ENCODE assay signal across 14 mouse cellular contexts in the genomic region with DNA sequence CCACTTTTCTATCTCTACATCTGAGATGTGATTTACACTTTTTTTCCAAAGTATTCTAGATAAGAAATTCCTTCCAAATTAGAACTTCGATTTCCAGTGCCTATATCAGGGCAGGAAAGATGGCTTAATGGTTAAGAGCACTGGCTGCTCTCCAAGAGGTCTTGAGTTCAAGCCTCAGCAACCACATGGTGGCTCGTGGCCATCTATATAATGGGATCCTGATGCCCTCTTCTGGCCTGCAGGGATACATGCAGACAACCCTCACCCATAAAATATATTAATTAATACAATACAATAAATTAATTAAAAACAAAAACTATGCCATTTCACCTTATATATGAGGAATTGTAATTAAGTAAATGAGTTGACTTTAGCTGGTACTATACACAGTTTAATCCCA. TPM values are rescaled to one million over a fixed set of nuclear protein-coding genes. Genes with fewer than 3 reads are reported as not detected.
DNase-seq lines count a peak whose midpoint lies in the region; ATAC-seq and TF ChIP-seq lines count a peak whose summit lies in the region.
"Had no signal": no experiment of that assay in that cellular context is flagged by ENCODE, and none has a peak within 500 bp of the region (broad histone marks: within the 10 kb centered on the region; RNA-seq: fewer than 3 reads in every experiment).

No protein-coding gene starts in this region.

- H3K9me3 ChIP-seq in lung, embryonic 14.5 days (ENCODE audit: low read depth, low read length): no peaks in the 10 kb centered on the region
- no peaks in the 10 kb centered on the region for H3K9me3 ChIP-seq in forebrain, embryonic 13.5 days (replicated peaks)
- no peaks in the 10 kb centered on the region for H3K9me3 ChIP-seq in hindbrain, embryonic 16.5 days (ENCODE audit: control insufficient read depth, low read length)
- H3K9me3 ChIP-seq: forebrain, embryonic 10.5 days; hindbrain, embryonic 10.5 days had no signal

- no peak for TF ChIP-seq POLR2A in small intestine, adult 2 months (IDR thresholded peaks at IDR 0.05; ENCODE audit: low read depth, low read length)

- 0 out of 2 replicates have a peak, but pooled peaks cover 4% of the 10 kb centered on the region for H3K27me3 ChIP-seq in lung, embryonic 14.5 days (ENCODE audit: insufficient read depth, low read length)
- no peaks in the 10 kb centered on the region for H3K27me3 ChIP-seq in small intestine, adult 2 months (ENCODE audit: control insufficient read depth, insufficient read depth, low read length)
- peaks cover 21% of the 10 kb centered on the region; the same call in 1 of the 2 replicates for H3K27me3 ChIP-seq in forebrain, embryonic 13.5 days
- H3K27me3 ChIP-seq in hindbrain, embryonic 16.5 days (replicated peaks; ENCODE audit: control insufficient read depth, insufficient read depth, low read length): peaks cover 6% of the 10 kb centered on the region

- TF ChIP-seq CTCF in lung, embryonic 14.5 days (IDR thresholded peaks at IDR 0.05; ENCODE audit: low read depth): peak; percentile 26; the same call in 1 of the 2 replicates
- peak; percentile 39; the same call in 1 of the 2 replicates for TF ChIP-seq CTCF in small intestine, adult 2 months (IDR thresholded peaks at IDR 0.05; ENCODE audit: extremely low read depth, insufficient read length, insufficient replicate concordance, low read depth, low read length)

- H3K27ac ChIP-seq in lung, embryonic 14.5 days (ENCODE audit: low read depth): no peak overlapping the region
- H3K27ac ChIP-seq in small intestine, adult 2 months (ENCODE audit: insufficient read depth, low read depth, low read length): no peak overlapping the region
- H3K27ac ChIP-seq in forebrain, embryonic 13.5 days: no peak overlapping the region
- no peak overlapping the region for H3K27ac ChIP-seq in hindbrain, embryonic 16.5 days (ENCODE audit: low read depth, low read length)
- H3K27ac ChIP-seq: forebrain, embryonic 10.5 days; hindbrain, embryonic 10.5 days had no signal

- H3K4me1 ChIP-seq in lung, embryonic 14.5 days (ENCODE audit: insufficient read depth): no peaks in the 10 kb centered on the region
- H3K4me1 ChIP-seq in small intestine, adult 2 months (ENCODE audit: control insufficient read depth, insufficient read depth, insufficient read length, low read length): no peaks in the 10 kb centered on the region
- no peaks in the 10 kb centered on the region for H3K4me1 ChIP-seq in forebrain, embryonic 13.5 days
- no peaks in the 10 kb centered on the region for H3K4me1 ChIP-seq in hindbrain, embryonic 16.5 days (ENCODE audit: control insufficient read depth, insufficient read depth, low read depth, low read length)
- H3K4me1 ChIP-seq: hindbrain, embryonic 10.5 days had no signal

- no peak overlapping the region for H3K4me2 ChIP-seq in lung, embryonic 14.5 days
- no peak overlapping the region for H3K4me2 ChIP-seq in forebrain, embryonic 13.5 days
- H3K4me2 ChIP-seq in hindbrain, embryonic 16.5 days (ENCODE audit: low read length): no peak overlapping the region

- WGBS in lung, embryonic 14.5 days: 65% methylated on average over 2 of the region's 2 CpGs
- 20% methylated on average over 2 of the region's 2 CpGs for WGBS in small intestine, adult 2 months
- WGBS in forebrain, embryonic 13.5 days: 76% methylated on average over 2 of the region's 2 CpGs
- WGBS in hindbrain, embryonic 16.5 days: 71% methylated on average over 2 of the region's 2 CpGs

- no peaks in the 10 kb centered on the region for H3K36me3 ChIP-seq in lung, embryonic 14.5 days (ENCODE audit: insufficient read depth)
- no peaks in the 10 kb centered on the region for H3K36me3 ChIP-seq in small intestine, adult 2 months (ENCODE audit: control insufficient read depth, insufficient read depth, low read length)
- H3K36me3 ChIP-seq in forebrain, embryonic 13.5 days (ENCODE audit: poor library complexity, severe bottlenecking): no peaks in the 10 kb centered on the region
- no peaks in the 10 kb centered on the region for H3K36me3 ChIP-seq in hindbrain, embryonic 16.5 days (ENCODE audit: control insufficient read depth, insufficient read depth, low read length)
- H3K36me3 ChIP-seq: hindbrain, embryonic 10.5 days had no signal

- DNase-seq in cerebellum, postnatal 10 days: peak; percentile 33 to 34
- DNase-seq in cerebellum, adult 11 months: no peak
- peak; percentile 19 for DNase-seq in lung, embryonic 14.5 days
- no peak for DNase-seq in lung, postnatal 4 days
- peak; percentile 46 for DNase-seq in induced T-regulatory cell, adult 2 months (ENCODE audit: low read depth)
- DNase-seq: adrenal gland, postnatal 25 days had no signal

- no peak for ATAC-seq in lung, embryonic 14.5 days (ENCODE audit: insufficient read depth)
- ATAC-seq in forebrain, embryonic 13.5 days: no peak
- ATAC-seq in hindbrain, embryonic 16.5 days: no peak

- H3K9ac ChIP-seq in lung, embryonic 14.5 days: no peak overlapping the region
- no peak overlapping the region for H3K9ac ChIP-seq in forebrain, embryonic 13.5 days
- no peak overlapping the region for H3K9ac ChIP-seq in hindbrain, embryonic 16.5 days (ENCODE audit: low read depth, low read length)

- no peak overlapping the region for H3K4me3 ChIP-seq in lung, embryonic 14.5 days (ENCODE audit: low read depth, low read length)
- H3K4me3 ChIP-seq in small intestine, adult 2 months (ENCODE audit: low read depth, low read length): no peak overlapping the region
- no peak overlapping the region for H3K4me3 ChIP-seq in forebrain, embryonic 13.5 days
- no peak overlapping the region for H3K4me3 ChIP-seq in hindbrain, embryonic 16.5 days (ENCODE audit: low read length)
- H3K4me3 ChIP-seq: forebrain, embryonic 10.5 days; hindbrain, embryonic 10.5 days had no signal

RNA-seq across cellular contexts. Expression of gene Chic1, which starts 14.9 kb away (rescaled TPM):
- polyA plus RNA-seq in lung, embryonic 14.5 days (2014; fragmentation: Nextera tagmentation; extraction: Ambion mirVana): 3.0 and 3.3 TPM in 2 replicates
- polyA plus RNA-seq in small intestine, adult 2 months (2012; rRNA removed): 0.05 and 0.24 TPM in 2 replicates
- polyA plus RNA-seq in forebrain, embryonic 13.5 days (2015; fragmentation: Nextera tagmentation; extraction: Ambion mirVana): 6.7 and 6.9 TPM in 2 replicates
- polyA plus RNA-seq in hindbrain, embryonic 16.5 days (2015; fragmentation: Nextera tagmentation; extraction: Ambion mirVana): 5.9 and 6.8 TPM in 2 replicates

RNA-seq across cellular contexts. Expression of gene Tsx, which starts 43.0 kb away (rescaled TPM):
- polyA plus RNA-seq in lung, embryonic 14.5 days (2014; fragmentation: Nextera tagmentation; extraction: Ambion mirVana): 0.32 and 0.64 TPM in 2 replicates
- 0.20 TPM in 1 of 2 replicates, not detected in the other for polyA plus RNA-seq in small intestine, adult 2 months (2012; rRNA removed)
- polyA plus RNA-seq in forebrain, embryonic 13.5 days (2015; fragmentation: Nextera tagmentation; extraction: Ambion mirVana): 0.38 and 0.77 TPM in 2 replicates
- 0.20 TPM in 2 replicates for polyA plus RNA-seq in hindbrain, embryonic 16.5 days (2015; fragmentation: Nextera tagmentation; extraction: Ambion mirVana)
- polyA plus RNA-seq: gonadal fat pad, adult 2 months; hindbrain, embryonic 10.5 days; liver, embryonic 16.5 days had no signal

RNA-seq across cellular contexts. Expression of gene Cdx4, which starts 50.0 kb away (rescaled TPM):
- polyA plus RNA-seq in lung, embryonic 14.5 days (2014; fragmentation: Nextera tagmentation; extraction: Ambion mirVana): not detected in 2 replicates
- not detected in 2 replicates for polyA plus RNA-seq in small intestine, adult 2 months (2012; rRNA removed)
- polyA plus RNA-seq in forebrain, embryonic 13.5 days (2015; fragmentation: Nextera tagmentation; extraction: Ambion mirVana): not detected in 2 replicates
- not detected in 2 replicates for polyA plus RNA-seq in hindbrain, embryonic 16.5 days (2015; fragmentation: Nextera tagmentation; extraction: Ambion mirVana)
- polyA plus RNA-seq: forebrain, embryonic 10.5 days; gonadal fat pad, adult 2 months; hindbrain, embryonic 10.5 days; liver, embryonic 16.5 days; testis, adult 2 months had no signal

RNA-seq across cellular contexts. Expression of gene Gm26992, which starts 50.6 kb away (rescaled TPM):
- not detected in 2 replicates for polyA plus RNA-seq in lung, embryonic 14.5 days (2014; fragmentation: Nextera tagmentation; extraction: Ambion mirVana)
- not detected in 2 replicates for polyA plus RNA-seq in small intestine, adult 2 months (2012; rRNA removed)
- not detected in 2 replicates for polyA plus RNA-seq in forebrain, embryonic 13.5 days (2015; fragmentation: Nextera tagmentation; extraction: Ambion mirVana)
- polyA plus RNA-seq in hindbrain, embryonic 16.5 days (2015; fragmentation: Nextera tagmentation; extraction: Ambion mirVana): not detected in 2 replicates
- polyA plus RNA-seq: forebrain, embryonic 10.5 days; gonadal fat pad, adult 2 months; hindbrain, embryonic 10.5 days; liver, embryonic 16.5 days had no signal

Comparison
In these comparisons a context has a peak if more than half of its experiments do, and no peak if none do; other contexts are left out.
1. DNase-seq: peak in cerebellum, postnatal 10 days (2 of 2), lung, embryonic 14.5 days (single experiment) and induced T-regulatory cell, adult 2 months (single experiment); none in cerebellum, adult 11 months (single experiment) and lung, postnatal 4 days (0 of 2).